Mouse (Mus musculus) olfactory bulb, adult 2 months (tissue): Measurements from ENCODE around the gene Ptprn2.

Source experiments
- CTCF ChIP-seq: fragments of 200-500 bp; IDR thresholded peaks from 2 replicates; pipeline ENCODE4 v1.5.1; 2012; ENCODE audit warnings: low read depth, mild to moderate bottlenecking, low read length, moderate library complexity; ENCODE audit not compliant: insufficient read depth
- POLR2A ChIP-seq: fragments of 200-500 bp; IDR thresholded peaks from 2 replicates; pipeline ENCODE4 v1.6.1; 2012; ENCODE audit warnings: mild to moderate bottlenecking, low read depth, low read length, moderate library complexity; ENCODE audit not compliant: insufficient read depth

DNA sequence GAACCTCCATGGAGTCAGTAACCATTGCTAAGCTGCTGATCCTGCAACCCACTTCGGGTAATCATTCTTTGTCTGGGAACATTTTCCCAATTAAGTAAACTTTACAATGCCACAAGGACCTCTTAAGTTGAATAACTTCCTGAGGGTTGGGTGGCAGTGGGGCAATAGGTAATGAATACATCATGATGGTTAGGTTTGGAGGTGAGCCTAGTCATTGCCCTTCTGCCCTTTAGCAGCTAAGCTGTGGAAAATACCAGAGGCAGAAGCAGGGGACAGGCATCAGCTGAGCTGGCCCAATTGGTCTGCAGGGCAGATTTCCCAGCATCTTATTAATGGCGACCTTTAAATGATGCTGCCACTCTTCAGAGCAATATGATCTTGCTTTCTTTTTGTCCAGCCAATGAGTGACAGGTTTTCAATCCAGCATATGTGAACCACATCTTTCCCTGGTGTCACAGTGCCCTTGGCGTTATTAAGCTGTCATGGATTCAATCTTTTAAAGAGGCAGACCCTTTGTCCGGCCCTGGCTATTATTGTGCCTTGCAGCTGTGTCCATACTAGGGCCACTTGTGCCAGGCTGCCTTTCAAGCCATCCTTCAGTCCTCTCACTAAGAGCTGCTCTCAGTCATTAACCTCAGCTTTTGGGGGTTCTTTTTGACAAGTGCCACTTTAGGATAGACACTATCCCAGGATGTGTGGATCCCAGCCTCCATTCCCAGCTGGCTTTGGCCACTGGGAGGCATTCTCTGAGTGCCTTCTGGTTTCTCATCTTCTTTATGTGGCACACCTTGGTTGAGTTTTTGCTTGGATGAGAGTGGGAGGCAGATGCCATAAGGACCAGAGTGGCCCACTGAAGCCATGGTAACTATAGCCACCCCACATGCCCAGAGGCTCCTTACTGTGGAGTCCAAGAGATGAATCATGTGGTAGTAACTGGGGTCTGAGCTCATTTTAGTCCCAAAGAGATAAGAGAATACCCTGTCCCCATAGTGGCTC is 292.9 kb downstream of the Ptprn2 start:
- TF ChIP-seq CTCF (no peak), POLR2A (no peak)
